Mouse (Mus musculus) brain, embryonic 18.5 days (tissue): Measurements from ENCODE around the gene Glis1.

Source experiments
- DNase-seq: peaks from one replicate; pipeline ENCODE4 v3.0.0-alpha.2; 2012; ENCODE audit warnings: low read depth, low spot score

The Glis1 gene

DNA sequence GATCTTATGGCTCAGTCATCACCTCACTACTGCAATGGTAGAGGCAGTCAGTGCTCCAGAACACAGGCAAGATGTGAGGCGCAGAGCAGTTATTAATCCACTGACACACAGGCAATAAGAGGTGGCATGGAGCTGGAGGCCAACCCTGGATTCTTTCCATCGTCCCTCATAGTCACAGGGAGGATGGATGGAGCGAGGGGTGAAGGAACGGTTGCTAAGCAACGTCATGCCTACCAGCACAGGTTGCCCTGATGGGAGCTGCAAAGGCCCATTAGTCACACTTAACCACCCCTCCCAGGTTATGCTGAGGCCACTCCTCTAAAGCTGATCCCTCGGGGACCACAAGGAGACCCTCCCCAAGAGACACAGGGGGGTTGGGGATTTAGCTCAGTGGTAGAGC is 187.9 kb downstream of the Glis1 start:
- no peak for DNase-seq

DNA sequence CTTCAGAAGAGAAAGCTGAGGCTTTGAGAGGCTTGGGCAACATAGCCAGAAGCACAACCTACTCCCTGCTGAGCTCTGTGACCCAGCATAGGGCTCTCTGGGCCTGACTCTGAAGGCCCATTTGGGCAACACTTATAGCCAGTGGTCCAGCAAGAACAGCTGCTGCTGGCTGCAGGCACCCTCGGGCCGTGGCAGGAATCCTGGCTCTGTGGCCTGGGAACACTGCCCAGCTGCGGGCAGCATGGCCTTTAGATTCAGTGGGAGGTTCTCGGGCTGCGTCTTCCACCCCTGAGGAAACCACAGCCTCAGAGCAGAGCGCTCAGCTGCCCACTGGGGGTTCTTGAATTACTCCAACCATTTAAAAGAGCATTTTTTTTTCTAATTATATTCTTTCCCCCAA is 189.5 kb downstream of the Glis1 start:
- no peak for DNase-seq

DNA sequence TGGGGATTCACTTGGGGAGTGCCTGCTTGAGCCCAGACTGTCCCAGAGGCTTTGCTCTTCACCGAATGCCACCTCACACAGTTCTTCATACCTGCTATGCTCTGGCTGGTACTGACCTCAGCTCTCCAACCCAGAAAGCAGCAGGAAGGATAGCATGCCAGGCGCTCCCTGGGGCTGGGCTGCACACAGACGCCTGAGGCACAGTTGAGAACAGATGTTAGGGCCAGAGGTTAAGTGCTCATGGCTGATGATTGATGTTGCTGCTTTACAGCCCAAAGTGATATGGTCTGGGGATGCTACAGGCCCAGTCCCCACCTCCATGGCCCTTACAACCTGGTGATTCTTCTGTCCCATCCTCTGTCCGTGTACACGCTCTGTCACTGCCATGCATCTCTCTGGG is 190.6 kb downstream of the Glis1 start:
- DNase-seq = no peak

DNA sequence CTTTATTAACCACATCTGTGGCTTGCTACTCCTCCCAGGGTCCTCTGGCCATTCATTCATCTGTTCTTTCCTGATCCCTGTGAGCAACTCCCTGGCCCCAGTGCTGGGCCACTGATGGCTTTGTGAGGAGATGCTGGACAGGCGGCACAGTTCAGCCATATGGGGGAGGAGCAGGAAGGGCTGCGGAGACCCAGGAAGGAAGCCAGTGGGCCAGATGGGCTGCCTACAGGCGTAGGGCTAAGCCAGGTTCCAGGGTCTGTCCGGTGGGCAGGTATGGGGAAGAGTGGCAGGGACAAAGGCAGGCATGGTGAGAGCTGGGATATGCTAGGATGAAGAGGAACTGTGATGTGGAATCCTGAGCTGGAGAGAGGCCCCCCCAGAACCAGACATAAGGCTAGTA is 193.8 kb downstream of the Glis1 start:
- no peak for DNase-seq

DNA sequence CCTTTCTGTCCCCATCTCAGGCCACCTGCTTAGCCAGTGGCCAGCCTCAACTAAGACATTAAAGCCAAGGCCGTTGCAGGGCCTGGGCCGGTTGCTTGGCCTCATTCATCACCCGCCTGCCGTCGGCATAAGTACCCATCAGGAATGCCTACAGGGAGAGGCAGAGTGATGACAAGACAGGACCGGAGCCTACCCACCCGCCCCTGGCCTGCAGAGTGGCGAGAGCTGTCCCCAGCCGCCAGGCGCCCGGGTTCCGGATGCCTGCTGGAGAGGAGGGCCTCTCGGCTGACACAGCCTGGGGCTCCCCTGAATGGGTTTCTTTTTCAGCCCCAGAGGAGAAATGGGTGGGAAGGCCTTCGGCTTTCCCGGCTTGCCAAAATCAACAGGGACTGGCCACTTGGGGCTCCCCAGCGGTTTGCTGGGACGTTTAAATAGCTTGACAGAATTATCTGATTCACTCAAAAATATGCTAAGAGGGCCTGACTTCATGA is 194.6 kb downstream of the Glis1 start:
- DNase-seq = no peak

DNA sequence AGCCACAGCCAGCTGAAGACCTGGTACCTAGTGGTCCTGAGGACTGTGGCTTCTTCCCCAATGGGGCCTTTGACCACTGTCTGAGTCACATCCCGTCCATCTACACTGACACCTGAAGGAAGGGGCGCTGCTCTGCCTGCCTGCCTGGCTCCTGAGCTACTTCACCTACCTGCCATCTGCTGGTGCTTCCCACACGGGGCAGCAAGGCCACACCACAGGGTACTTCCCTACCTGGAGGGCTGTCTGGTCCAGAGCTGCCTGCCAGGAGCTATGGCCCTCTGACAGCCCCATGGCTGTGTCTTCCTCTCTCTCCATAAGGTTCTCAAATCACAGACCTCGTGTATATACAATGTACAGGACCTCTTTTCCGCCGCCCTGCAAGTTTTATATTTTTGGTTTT is 200.2 kb downstream of the Glis1 start:
- DNase-seq = no peak

DNA sequence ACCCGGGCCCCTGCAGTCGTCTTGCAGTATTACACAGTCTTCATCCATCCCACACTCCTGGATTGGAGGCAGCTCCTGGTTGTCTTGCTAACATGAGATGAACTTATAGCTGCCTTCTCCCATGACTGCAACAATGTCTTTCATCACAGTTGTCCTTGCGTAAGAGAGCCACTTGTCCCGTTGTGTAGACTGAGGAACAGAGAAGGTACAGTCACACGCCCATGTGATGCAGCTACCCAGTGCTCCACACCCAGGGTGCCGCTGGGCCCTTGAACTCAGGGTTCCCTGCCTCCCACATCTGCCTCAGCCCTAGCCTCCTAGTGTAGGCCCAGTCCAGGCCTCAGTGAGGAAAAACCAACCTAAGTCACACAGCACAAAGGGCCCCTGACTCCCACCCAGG is 201.7 kb downstream of the Glis1 start:
- DNase-seq = no peak

DNA sequence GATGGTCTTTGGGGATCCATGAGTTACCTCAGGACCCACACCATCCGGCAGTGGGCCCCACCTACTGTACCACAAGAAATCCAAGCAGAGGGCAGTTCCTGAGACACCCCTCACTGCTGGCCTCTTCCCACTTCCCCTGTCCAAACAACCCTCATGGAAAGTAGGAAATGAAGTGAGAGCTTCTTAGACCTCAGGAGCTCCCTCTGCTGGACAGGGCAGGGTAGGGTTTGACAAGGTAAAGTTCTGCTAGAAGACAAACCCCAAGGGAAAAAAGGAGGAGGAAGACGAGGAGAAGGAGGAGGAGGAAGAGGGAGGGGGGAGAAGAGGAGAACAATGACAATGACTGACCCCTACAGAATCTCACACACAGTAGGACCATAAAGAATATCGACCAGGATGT is 203.3 kb downstream of the Glis1 start:
- no peak for DNase-seq

DNA sequence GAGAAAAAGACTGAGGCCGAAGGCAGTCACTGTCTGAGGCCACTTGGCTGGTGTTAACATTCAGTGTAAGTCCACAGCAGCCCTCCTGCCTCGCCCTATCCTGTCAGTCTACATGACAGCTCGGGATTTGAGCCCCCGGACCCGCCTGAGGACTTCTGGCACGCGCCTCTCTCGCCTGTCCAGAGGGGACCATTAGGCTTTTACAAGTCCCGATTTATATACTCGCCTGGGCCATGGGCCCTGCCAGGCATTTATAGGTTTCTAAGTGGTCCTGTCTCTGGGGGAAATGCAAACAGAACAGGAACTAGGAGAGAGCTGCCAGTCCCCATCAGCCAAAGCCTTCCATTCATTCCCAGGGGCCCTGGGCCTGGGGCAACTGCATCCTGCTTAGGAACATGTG is 203.9 kb downstream of the Glis1 start:
- no peak for DNase-seq

DNA sequence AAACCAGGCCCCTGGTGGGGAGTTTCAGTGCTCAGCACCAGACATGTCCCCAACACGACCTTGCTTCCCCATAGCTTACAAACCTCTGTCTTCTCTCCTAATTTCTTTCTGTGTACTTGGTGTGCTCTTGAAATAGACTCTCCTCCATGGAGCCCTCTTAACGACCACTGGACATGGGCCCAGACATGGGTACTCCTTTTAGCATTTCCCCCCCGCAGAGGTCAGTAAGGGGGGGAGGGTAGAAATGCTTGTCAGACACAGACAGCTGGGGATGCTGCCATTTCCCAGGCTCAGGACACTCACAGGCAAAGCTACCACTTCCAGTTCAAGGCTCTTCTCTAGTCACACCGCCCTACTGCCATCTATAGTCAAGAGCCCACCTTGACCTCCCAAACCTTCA is 207.2 kb downstream of the Glis1 start:
- no peak for DNase-seq

DNA sequence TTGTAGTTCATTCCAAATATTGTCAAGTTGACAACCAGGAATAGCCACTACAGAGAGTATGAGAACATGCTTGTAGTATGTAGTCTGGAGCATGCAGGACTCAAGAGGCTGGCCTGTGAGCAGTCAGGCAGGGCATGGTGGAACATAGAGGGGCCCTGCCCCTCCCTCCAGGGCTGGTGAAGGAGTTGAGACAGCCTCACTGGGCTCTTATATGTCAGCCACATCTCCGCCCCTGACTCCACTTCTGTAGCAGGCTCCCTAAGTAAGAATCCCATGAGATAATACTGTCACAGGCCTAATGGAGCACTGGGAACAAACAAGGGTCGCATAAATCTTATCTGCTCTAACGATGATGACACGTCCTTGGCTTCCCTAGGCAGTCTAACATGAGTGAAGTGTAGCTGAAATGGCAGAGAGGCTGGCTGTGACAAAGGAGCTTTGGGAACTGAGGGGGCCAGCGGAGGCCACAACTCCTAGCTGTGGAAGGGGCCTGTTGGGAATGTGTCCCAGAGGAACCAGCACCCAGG is 214.6 kb downstream of the Glis1 start:
- no peak for DNase-seq

DNA sequence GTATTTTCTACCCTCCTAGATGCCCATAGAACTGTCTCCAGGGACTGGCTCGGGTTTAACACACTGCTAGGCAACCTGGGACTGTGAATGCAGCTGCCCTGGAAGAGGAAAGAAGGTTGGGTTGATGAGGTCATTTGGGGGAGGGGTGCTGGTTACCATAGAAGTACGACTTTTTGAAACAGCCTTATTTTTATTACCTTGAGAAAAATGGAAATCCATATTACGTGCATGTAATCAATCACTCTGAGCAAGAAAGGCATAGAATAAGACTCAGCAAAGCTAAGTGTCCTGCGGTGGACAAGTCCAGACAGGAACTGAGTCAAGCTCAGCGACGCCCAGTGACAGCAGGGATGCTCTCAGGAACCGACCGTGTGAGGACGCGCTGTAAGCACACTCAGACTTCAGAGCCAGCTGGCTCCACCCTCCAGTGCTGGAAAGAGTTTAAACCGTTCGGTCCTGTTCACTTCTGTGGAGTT is 216.7 kb downstream of the Glis1 start:
- no peak for DNase-seq

DNA sequence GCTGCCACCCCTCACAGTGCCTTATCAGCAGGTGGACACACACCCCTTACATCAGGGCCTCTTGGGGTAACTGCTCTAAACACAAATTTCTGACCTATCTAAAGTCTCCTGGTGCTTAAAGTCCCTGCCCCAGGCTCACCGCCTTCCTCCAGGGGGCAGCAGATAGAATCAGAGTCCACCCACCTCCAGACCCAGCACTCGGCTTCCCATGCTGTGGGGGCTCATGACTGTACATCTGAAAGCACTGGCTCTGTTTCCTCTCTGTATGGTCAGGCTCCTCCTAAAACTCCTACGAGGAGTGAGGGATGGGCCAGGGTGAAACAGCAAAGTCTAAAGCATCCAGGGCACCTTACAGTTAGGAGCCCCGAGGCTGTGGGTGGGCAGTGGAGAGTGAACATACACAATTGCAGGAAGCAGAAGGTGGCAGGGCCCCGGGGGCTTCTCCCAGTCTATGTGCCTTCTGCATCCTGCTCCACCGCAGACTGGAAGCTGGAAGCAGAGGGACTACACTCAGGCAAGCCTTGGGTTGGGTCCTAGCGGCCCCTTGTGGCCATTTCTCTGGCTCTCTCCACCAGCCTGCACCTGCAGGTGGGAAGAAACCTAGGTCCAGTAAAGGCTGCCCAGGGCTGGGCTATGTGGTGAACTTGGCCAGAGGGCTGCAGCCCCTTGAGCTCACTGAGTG is 218.3 kb downstream of the Glis1 start:
- DNase-seq = peak; percentile 34

DNA sequence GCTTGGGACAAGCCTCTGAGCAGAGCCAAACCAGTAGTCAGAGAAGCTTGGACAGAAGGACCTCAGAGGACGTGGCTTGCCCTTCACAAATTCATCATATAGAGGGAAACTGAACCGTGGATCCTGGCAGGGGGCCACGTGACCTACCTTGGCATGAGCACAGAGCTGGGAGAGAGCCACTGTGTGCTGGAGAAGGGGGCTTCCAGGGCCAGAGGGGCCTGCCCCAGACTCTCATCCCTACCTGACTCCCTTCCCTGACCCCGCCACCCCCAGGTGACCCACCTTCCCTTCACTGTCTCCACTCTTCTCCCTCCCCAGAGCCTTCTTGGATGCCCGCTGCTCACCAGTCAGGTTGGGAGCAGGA is 218.9 kb downstream of the Glis1 start:
- DNase-seq = no peak

DNA sequence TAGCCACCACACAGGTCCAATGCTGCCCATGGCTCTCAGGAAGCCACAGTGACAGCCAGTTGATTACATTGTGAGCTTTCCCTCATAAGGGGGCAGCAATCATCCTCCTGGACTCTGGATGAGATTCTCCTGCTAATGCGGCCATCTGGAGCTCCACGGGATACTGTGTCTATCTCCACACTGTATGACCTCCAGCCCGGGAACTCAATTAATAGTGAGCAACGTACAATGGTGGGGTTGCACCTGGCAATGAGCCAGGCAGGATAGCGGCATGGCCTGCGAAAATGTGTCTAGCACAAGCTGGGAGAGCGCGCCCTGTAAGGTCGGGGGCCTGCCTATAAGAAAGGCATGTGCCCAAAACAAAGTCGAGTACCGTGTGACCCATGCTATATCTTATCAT is 226.3 kb downstream of the Glis1 start:
- no peak for DNase-seq

DNA sequence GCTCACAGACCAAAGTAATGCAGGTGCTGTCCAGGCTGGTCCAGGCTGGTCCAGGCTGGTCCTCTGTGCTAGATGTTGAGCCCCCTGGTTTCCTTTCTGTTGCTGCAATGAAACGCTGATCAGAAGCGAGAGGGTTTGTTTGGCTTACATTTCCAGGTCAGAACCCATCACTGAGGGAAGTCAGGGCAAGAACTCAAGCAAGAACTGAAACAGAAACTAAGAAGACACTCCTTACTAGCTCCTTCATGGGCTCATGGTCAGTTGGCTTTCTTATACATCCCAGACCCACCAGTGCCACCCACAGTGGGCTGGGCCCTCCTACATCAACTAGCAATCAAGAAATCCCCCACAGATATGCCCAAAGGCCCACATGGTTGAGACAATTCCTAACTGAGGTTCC is 234.1 kb downstream of the Glis1 start:
- no peak for DNase-seq

DNA sequence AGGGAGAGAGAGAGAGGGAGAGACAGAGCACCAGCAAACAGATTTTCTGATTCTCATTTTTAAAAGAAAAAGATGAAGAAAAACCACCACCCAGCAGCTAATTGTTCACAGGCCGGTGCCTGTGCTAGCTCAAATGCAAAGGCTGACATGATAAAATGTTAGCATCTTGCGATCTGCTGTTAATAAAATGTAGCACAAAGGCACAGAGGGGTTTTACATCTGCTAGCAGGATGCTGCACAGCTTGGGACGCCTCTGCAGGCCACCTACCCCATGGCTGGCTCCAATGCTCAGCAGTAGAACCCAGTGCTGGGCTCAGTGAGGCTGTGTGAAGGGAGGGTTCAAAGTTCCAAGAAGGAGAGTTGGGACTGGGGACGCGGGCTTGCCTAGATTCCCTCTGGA is 236.3 kb downstream of the Glis1 start:
- DNase-seq = no peak

DNA sequence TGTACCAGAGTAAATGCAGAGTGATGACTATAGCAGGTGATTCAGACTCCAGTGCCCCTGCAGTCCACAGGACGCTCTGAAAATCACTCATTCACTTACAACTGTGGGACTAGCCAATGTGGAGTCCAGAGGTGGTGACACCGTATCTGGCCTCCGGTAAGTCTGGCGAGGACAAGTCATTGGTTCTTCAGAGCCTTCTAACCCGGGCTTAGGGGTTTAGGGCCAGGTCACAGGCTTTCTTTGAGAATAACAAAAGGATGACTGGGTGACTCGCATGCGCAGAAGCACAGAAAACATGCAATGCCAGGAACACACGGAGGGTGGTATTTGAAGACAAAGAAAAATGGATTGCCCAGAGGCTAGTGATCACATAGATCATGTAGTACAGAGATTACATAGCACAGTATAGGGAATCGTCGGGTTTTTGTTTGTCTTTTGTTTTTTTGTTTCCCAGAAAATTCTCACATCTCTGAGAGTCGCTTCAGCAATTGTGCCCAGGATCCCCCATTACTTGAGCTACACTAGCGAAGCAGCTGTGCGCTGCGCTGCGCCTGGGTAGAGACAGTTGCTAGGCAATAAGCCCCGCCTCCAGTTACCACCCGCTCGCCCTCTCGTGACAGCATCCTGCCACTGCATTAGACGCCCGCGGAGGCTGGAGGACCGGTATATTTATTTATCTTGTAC is 239.4 kb downstream of the Glis1 start:
- DNase-seq = peak; percentile 80

DNA sequence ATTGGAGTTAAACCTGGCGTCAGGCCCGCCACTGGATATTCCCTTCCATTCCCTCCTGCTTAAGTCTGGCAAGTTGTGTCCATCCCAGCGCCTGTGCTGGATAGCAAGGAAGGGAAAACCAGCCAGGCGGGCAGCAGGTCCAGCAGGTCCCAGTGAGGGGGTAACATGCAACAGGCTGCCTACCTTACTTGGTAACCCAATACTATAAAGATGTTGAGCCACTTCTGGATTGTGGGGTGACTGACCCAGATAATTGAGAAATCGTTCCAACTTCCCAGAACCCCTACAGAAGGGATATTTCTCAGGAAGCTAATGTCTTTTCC is 239.9 kb downstream of the Glis1 start:
- DNase-seq = no peak

DNA sequence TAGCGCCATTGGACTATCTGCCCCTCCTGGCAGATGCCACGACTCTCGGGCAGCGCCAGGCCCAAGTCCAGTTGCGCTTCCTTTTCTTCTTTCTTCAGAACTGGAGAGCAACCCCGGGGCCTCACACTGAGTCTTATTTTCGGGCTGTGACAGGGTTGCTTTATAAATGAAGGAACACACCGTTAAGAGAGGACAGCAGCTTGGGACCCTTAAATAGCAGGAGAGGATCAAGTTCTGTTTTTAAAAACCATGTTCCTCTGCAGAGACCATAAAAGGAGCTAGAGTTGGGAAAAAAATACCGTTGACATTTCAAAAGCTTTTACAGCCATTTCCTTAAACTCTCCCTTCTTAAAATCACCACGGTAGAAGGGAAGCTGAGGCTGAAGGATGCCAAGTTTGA is 241.3 kb downstream of the Glis1 start:
- no peak for DNase-seq

DNA sequence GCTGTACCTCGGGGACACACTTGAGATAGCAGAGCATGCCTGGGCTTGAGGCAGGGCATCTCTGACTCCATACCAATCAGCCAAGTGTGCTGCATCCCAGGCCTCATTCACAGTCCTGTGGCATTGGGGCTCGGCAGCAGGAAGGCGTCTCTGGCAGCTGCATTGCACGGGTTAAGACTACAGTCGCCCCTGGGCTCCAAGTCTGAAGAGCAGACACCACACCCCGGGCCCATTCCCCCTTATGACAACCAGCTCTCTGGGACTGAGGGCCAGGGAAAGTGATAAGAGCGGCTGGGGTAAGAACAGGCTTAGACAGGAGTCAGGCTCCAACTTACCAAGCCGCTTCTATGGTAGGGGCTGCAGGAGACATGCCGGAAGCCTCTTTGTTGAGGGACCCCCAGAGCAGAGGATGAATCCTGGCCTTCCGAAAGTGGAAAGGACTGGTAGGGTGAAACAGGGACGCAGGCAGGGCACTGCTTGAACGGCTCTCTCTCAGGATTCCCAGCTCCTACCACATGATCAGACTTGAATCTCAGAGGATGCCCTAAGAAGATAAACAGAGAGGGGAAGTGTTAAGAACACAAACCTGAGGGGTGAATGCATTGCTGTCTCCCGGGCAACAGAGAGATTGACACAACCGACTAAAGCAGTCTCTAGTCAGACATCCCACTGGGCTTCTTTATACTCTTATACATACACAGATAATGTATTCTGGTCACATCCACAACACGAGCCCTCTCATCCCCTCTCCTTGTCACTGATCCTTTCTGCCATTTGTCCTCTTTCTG is 246.1 kb downstream of the Glis1 start:
- no peak for DNase-seq

DNA sequence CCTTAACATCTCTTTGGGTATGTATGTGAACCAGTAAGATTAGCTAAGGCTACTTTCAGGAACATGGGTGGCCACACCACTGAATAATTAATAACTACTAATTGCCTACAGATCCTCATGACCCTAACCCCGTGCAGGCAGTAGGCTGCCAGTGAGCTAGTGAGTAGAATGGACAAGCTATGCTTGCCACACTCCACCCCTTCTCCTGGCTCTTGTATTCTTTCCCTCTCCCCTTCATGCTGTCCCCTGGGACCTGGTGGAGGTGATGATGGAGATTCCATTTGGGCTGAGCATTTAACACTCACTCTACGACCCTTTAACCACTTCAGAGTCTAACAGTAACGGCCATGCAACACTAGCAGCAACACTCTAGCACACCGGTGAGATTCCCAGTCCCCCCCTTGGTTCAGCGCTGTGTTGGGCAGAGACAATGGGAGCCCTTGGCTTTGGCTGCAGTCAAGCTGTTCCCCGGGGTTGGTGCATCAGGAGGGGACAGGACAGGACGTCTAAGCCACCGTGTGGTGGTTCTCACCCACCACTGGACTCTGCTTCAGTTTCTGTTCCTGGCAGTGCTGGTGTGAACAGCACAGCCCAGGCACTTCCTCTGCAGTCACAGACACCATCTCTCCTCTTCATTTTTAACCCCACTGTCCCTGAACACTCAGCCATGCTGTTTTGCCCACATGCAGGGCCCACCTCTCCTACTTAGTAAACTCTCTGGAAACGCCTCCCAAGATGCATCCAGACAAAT is 246.9 kb downstream of the Glis1 start:
- DNase-seq = no peak
